9 mouse cellular contexts compared by ENCODE assay signal in genomic region chr9:60237667-60238066, GRCm38 (mm10).
A peak's percentile ranks its signal among the peaks of the same experiment; 100 is the strongest.
DNase-seq lines count a peak whose midpoint lies in the region; ATAC-seq and TF ChIP-seq lines count a peak whose summit lies in the region.
"Had no signal": no experiment of that assay in that cellular context is flagged by ENCODE, and none has a peak within 500 bp of the region (broad histone marks: within the 10 kb centered on the region; RNA-seq: fewer than 3 reads in every experiment).

No protein-coding gene starts in this region.

- H3K4me1 ChIP-seq in liver, adult 2 months (ENCODE audit: control insufficient read depth, insufficient read depth, low read length): no peaks in the 10 kb centered on the region
- no peaks in the 10 kb centered on the region for H3K4me1 ChIP-seq in liver, embryonic 12.5 days
- H3K4me1 ChIP-seq in liver, embryonic 14.5 days (replicated peaks; ENCODE audit: control insufficient read depth in 2 of 2, insufficient read depth in 2 of 2, low read length in 1 of 2): no peaks in the 10 kb centered on the region; a peak in 1 of 4 replicates

- H3K4me3 ChIP-seq in liver, adult 2 months (ENCODE audit: insufficient read depth, low read depth, low read length): no peak overlapping the region
- H3K4me3 ChIP-seq in liver, embryonic 12.5 days: no peak overlapping the region
- no peak overlapping the region for H3K4me3 ChIP-seq in liver, embryonic 14.5 days (ENCODE audit: insufficient read depth in 1 of 2, low read depth in 2 of 2, low read length in 2 of 2)
- H3K4me3 ChIP-seq: neural tube, embryonic 12.5 days had no signal

- TF ChIP-seq CTCF in liver, adult 2 months (IDR thresholded peaks at IDR 0.05; ENCODE audit: low read depth, low read length): peak; percentile 58
- peak; percentile 64 for TF ChIP-seq CTCF in liver, embryonic 14.5 days (IDR thresholded peaks at IDR 0.05; ENCODE audit: low read depth)

- no peaks in the 10 kb centered on the region for H3K27me3 ChIP-seq in liver, adult 2 months (ENCODE audit: control insufficient read depth, insufficient read depth, low read length)
- H3K27me3 ChIP-seq in liver, embryonic 12.5 days (replicated peaks): no peaks in the 10 kb centered on the region
- H3K27me3 ChIP-seq in liver, embryonic 14.5 days (ENCODE audit: control insufficient read depth, insufficient read depth, low read length): no peaks in the 10 kb centered on the region
- H3K27me3 ChIP-seq in splenic B cell, adult 2 months (ENCODE audit: control insufficient read depth, insufficient read depth, low read length, poor library complexity, severe bottlenecking): no peaks in the 10 kb centered on the region
- H3K27me3 ChIP-seq: neural tube, embryonic 12.5 days had no signal

- no peak overlapping the region for H3K4me2 ChIP-seq in liver, embryonic 12.5 days
- no peak overlapping the region for H3K4me2 ChIP-seq in liver, embryonic 14.5 days (ENCODE audit: low read depth)
- H3K4me2 ChIP-seq: neural tube, embryonic 12.5 days had no signal

- no peaks in the 10 kb centered on the region for H3K79me2 ChIP-seq in liver, adult 2 months (ENCODE audit: control insufficient read depth, insufficient read depth, low read length)

- H3K9me3 ChIP-seq in liver, embryonic 12.5 days (replicated peaks): no peaks in the 10 kb centered on the region
- no peaks in the 10 kb centered on the region for H3K9me3 ChIP-seq in liver, embryonic 14.5 days (ENCODE audit: control insufficient read depth, low read length)
- H3K9me3 ChIP-seq: neural tube, embryonic 12.5 days had no signal

- peak; percentile 8 for DNase-seq in CD4-positive, CD25-positive, alpha-beta regulatory T cell, adult 2 months (ENCODE audit: low read depth, low spot score)
- DNase-seq in liver, adult 2 months (ENCODE audit: extremely low read depth, low read depth, low spot score): peak; percentile 8
- DNase-seq in cerebellum, postnatal 4 days (ENCODE audit: low spot score in 2 of 2): peak; percentile 35 to 44
- DNase-seq in kidney, adult 8-10 months: peak; percentile 22 to 47
- DNase-seq in liver, embryonic 14.5 days (ENCODE audit: low read depth in 3 of 3, low spot score in 3 of 3): no peak
- peak; percentile 56 for DNase-seq in splenic B cell, adult 2 months (ENCODE audit: low read depth, low spot score)

- TF ChIP-seq POLR2A in liver, adult 2 months (IDR thresholded peaks at IDR 0.05; ENCODE audit: extremely low read depth, insufficient read depth, low read length): no peak

- no peak for ATAC-seq in CD4-positive, CD25-positive, alpha-beta regulatory T cell, adult 4 months
- no peak for ATAC-seq in liver, embryonic 12.5 days
- no peak for ATAC-seq in liver, embryonic 14.5 days (ENCODE audit: insufficient read depth)

- no peak for TF ChIP-seq EP300 in liver, embryonic 14.5 days (IDR thresholded peaks at IDR 0.05; ENCODE audit: low read depth)

- no peaks in the 10 kb centered on the region for H3K36me3 ChIP-seq in liver, adult 2 months (ENCODE audit: control insufficient read depth, insufficient read depth, low read length)
- H3K36me3 ChIP-seq in liver, embryonic 12.5 days: no peaks in the 10 kb centered on the region
- H3K36me3 ChIP-seq in liver, embryonic 14.5 days (replicated peaks; ENCODE audit: control insufficient read depth, insufficient read depth, low read depth): no peaks in the 10 kb centered on the region
- H3K36me3 ChIP-seq in splenic B cell, adult 2 months (ENCODE audit: control insufficient read depth, insufficient read depth, low read length, poor library complexity, severe bottlenecking): no peaks in the 10 kb centered on the region
- H3K36me3 ChIP-seq: neural tube, embryonic 12.5 days had no signal

- H3K27ac ChIP-seq in liver, adult 2 months (replicated peaks; ENCODE audit: insufficient read depth, low read depth, low read length): no peak overlapping the region
- no peak overlapping the region for H3K27ac ChIP-seq in liver, embryonic 12.5 days
- H3K27ac ChIP-seq in liver, embryonic 14.5 days: no peak overlapping the region
- H3K27ac ChIP-seq: neural tube, embryonic 12.5 days had no signal

- H3K9ac ChIP-seq in liver, adult 2 months (ENCODE audit: low read depth, low read length): no peak overlapping the region
- H3K9ac ChIP-seq in liver, embryonic 12.5 days: no peak overlapping the region
- no peak overlapping the region for H3K9ac ChIP-seq in liver, embryonic 14.5 days (replicated peaks)
- H3K9ac ChIP-seq: neural tube, embryonic 12.5 days had no signal

- 46% methylated on average over 4 of the region's 4 CpGs for WGBS in liver, adult 2 months
- WGBS in liver, embryonic 12.5 days (ENCODE audit: insufficient replicate concordance): 31% methylated on average over 4 of the region's 4 CpGs
- WGBS in liver, embryonic 14.5 days (ENCODE audit: insufficient replicate concordance): 27% methylated on average over 4 of the region's 4 CpGs

Comparison
In these comparisons a context has a peak if more than half of its experiments do, and no peak if none do; other contexts are left out.
1. DNase-seq: peak in CD4-positive, CD25-positive, alpha-beta regulatory T cell, adult 2 months (single experiment), liver, adult 2 months (single experiment), cerebellum, postnatal 4 days (2 of 2), kidney, adult 8-10 months (2 of 2) and splenic B cell, adult 2 months (single experiment); none in liver, embryonic 14.5 days (0 of 3).